Mouse (Mus musculus): Measurements from ENCODE around the gene Abca12.

Gene Abca12

DNA sequence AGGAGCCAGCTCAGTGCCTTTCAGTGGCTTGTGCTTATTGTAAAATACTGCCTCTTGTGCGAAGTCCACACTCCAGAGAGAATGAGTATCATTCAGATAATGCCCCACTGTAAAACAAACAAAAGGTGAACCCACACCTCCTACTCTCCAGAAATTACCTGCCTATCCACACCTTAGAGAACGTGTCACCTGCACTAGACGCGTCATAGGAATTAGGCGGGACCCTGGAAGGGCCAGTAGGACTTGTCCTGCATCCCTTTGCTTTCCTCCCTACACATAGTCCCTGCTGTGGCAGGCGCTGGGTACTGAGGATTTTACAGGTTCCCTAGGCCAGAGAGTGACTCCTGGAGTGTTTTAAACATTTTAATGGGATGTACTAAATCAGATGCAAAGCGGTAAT lies at the start of gene Abca12:
Gene Abca12 (minus strand): TSS at position 101 of the 400 bp plus-strand sequence.
- no peak for DNase-seq (ENCODE audit: low read depth)

DNA sequence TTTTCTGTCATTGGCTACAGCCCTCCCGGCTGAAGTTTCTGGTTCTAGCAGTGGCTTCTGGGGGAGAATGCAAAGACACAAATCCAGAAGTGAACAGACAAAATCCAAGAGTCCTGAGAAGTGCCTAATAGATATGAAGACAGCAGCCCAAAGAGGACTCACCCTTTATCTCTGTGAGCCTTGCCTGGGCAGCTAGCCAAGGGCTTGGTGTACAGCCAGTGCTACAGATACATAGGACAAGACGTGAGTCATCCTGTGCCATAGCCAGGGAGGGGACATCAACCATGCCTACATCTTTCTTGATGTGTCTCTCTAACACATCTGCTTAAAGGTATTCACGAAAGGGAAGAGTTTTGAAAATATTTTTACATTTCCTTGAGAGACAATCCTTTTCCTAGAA lies 43.3 kb upstream of the Abca12 start:
- DNase-seq (ENCODE audit: low read depth) = no peak

DNA sequence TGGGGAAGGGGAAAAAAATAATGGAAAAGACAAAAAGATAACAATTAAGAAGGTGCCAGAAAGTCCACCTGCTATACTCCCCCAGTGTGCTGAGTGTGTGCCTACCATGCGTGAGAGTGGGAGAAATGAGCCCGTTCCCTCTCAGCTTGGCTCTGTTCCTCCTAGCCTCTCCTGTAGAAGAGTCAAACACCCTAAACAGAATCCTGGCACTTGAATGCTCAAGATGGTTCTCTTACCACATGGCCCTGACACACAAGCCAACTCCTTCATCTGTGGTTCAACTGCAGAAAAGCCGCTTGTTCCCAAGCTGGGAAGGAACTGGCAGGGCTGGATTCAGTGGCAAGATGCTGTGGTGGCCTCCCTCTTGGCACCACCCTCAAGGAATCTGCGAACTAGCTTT lies 32.7 kb upstream of the Abca12 start:
- DNase-seq (ENCODE audit: low read depth) = no peak

DNA sequence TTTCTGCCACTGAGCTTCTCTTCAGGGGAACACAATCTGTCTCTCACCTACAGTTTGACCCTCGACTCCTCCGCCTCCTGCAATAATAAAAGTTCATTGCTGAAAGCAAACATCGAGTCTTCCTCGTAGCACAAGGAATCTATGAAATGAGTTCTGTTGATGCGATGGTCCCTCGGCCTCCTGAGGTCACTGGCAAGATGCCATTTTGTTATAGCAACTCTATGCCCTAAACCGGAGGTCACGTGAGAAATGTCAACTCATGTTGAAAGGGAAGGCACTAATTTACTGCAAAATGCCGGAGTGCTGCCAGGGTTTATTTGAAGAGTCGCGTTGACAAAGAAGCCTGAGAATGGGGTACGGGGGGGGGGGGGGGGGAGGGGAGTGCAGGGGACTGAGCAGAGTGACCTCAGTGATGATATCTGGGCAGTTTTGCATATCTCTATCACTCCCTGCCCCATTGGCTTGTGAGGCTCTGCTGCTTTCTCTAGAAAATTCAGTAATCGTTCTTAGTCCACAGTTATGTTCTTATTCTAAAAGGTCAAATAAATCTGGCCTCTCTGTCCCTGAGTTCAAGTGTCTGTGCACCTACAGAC lies 7.1 kb upstream of the Abca12 start:
- DNase-seq (ENCODE audit: low read depth) = no peak

DNA sequence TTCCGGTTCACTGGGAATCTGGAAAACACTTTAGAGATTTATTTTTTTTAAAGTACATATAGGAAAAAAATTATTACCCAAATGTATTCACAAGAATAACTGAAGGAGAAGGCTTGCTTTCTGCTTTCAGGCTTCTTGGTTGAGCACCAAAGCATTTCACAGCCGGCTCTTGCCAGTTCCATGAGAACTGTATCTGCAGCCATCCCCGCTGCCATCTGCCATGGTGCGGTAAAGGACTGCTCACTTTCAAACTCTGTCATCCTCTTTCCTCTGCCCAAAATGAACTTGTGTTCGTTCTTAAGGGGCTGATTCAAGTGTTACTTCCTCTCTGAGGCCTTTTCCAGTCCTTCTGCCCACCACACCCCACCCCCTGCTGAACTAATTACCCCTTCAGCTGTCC lies 3.8 kb upstream of the Abca12 start:
- no peak for DNase-seq (ENCODE audit: low read depth)

DNA sequence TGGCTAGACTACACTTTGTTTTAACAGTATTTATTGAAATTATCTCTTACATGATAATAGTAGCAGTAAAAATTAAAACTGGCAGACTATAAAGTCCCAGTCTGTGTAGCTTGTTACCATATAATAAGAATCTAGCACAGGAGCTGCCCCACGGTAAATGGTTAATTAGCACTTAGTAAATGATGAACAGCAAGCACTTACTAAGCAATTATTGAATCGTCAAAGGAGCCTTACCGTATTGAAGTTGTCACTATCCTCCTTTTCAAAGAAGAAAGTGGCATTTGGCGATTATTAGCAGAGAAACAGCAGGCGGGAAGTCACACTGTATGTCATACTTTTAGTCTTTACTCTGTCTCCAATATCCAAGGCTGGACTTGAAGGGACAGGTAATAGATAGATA lies 3.2 kb upstream of the Abca12 start:
- DNase-seq (ENCODE audit: low read depth) = no peak

DNA sequence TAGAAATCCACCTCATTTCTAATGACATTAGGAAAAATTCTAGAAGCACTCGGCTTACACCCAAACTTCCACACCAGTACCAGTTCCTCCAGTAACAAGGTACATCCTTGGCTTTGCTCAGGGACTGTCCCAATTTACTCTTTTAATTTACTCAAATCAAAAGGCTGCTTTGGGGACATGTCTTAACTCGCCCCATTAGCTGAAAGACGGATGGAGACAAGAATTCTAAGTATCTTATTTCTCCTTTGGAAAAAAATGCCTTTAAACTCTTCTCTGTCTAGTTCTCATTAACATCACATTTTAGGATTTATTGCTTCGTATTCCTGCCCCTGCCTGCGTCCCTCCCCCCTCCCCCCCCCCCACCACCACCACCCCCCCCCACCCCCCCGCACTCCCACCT lies 626 bp downstream of the Abca12 start:
- no peak for DNase-seq (ENCODE audit: low read depth)

DNA sequence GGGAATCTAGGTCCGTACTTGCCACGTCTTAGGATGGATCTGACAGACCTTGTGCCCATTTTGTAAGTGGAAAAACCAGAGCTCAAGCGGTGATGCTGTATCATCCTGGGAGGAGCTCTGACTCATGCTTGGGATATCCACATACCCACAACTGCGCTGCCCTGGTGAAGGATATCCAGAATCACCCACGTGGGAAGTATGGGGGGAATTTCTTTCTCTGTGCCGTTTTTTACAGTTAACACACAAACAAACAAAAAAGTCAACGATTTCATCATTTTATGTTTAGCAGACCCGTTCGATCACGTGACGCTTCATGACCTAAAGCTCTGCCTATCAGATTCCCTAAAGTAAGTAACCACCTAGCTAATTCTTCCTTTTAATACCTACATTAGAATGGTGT lies 1.6 kb downstream of the Abca12 start:
- DNase-seq (ENCODE audit: low read depth) = no peak

DNA sequence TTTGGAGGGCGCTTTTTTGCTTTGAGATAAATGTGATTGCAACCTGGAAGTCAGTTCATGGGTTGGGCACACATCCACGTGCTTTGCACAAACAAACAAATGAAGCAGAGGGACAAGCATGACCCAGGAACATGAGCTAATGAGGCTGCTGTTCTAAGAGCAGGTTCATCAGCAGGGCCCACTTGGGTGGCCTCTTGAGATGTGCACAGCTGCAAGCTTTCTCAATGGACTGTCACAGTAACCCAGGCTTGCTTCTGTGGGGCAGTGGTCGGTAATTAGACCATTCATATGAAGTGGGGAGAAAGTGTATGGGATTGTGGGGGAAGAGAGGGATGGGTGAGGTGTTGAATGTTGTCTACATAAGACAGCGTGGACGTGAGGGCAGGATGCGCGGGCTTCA lies 7.0 kb downstream of the Abca12 start:
- DNase-seq (ENCODE audit: low read depth) = no peak

DNA sequence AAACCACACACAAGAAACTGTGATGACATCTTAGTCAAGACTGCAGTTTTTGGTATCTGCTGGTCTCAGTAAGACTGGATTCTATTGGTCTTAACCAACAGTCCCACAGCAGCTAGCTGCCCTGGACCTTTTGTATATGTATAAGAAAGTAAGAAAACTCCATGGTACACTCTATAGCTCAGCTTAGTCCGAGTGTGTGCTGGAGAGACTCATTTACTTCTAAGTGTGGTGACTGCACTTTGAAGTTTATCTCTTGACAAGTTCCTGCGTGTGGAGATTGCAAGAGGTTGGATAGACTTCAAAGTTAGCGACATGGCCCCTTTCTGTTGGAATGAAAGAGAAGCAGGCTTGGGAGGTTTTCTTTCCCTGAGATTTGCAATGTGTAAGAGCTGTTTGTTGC lies 17.1 kb downstream of the Abca12 start:
- DNase-seq (ENCODE audit: low read depth) = no peak

DNA sequence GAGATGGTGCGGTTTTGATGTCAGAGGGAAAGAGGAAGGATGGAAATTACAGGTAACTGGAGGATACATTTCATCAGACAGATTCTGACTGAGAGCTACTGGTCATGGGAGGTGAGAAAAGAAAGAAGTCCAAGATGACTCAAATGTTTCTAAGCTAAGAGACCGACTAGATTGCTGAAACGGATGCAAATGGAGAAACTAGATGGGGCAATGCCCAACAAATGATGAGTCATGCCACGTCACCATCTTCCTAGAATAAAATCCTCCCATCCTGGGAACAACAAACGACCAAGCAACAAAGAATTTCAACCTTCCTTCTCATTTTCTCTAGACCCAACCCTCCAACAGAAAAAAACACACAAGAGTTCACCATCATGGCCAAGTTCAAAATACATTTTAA lies 18.6 kb downstream of the Abca12 start:
- no peak for DNase-seq (ENCODE audit: low read depth)

DNA sequence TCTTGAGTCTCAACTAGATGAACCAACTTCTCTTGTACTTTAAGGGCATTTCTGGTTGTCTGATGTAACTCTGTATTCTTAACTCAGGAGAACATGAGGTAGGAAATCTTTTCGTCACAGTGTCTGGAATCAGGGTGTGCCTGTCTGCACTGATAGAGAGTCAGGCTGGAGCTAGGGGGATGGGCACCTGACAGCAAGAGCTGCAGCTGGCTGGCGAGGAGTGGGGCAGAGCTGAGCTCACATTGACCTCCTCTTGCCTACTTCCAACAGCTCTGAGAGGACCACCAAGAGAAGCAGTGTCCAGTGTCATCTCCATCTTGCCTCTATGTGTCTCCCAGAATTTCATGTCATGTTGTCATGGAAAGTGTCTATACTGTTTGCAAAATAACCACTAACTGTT lies 20.5 kb downstream of the Abca12 start:
- DNase-seq (ENCODE audit: low read depth) = no peak

DNA sequence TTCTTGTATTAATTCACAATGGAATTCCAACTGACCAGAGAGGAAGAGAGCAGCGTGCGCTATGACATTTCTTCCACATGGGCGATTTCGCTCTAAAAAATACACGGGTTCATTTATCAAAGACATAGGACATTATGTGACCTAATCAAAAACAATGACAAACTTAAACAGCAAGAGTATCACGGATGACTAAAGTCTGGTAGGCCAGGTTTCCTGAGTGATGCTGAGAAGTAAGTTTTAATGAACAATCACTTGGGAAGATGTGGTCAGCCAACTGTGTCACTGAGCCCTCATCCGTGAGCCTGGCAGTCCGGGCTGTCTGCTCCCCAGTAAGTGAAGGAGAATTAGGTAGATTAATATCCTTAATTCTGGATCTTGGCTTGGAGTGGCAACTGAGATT lies 21.2 kb downstream of the Abca12 start:
- no peak for DNase-seq (ENCODE audit: low read depth)

DNA sequence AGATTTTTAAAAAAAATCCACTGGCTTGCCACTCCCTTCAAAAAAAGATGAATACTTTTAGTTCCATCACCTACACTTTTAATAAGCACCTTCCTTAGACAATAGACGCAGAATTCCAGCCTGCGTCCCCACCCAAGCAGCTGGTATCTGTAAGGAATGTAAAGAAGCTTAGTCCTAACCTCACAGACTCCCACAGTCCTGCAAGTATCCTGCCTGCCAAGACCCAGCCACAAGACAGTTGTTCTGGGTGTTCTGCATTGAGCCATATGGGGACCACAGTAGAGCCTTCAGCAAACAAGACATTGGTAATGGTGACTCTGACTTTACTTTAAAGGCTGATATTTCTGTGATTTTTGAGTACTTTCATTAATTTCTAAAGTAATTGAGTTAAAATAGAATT lies 22.2 kb downstream of the Abca12 start:
- DNase-seq (ENCODE audit: low read depth) = no peak

DNA sequence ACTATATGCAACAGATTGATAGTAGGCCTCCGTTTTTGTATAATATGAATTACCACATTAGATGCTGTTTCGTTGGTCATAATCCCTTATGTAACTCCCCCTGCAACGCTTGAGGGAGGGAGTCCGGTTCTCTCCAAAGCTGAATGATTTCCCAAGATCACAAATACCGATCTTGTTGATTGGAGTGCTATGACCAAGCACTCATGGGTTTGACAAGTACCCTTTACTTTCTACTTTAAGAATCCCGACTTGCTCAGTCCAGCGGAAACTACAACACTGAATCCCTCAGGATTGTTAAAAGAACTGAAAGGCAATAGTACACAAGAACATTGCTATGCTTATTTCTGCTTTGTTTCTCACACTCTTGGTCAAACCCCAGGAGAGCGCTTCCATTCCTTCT lies 28.1 kb downstream of the Abca12 start:
- no peak for DNase-seq (ENCODE audit: low read depth)

DNA sequence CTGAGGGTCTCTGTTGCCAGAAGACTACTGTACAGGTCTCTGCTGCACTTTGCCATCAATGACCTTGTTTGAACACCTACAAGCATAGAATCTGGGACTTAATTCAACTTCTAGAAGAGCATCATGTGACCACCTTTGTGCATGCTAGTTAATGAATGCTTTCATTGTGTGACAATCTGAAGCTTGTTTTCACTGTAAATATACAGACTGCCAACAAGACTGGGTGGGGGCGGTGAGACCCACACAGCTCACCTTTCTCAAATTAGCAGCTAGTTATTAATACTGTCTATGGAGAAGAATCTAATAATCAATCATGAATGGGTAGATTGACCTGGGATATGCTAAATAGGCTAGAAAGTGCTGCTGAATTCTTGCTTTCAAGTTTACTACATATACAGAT lies 30.6 kb downstream of the Abca12 start:
- no peak for DNase-seq (ENCODE audit: low read depth)

DNA sequence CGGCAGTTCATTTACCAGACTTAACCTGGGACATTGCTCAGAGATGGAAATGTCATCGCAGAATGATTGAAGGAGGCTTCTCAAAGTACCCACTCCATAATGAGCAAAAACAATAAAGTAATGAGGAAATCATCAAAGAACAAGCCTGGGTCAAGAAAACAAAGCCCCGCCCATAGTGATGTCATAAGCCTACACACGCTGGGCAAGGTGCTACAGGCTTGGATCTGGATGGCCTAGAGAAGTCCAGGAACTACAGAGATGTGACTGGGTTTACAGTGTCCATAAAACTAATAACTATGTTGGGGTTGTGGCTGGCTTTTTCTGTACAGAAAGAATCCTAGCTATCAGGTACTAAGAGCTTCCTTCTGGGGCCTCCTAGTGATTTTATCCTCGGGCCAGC lies 41.6 kb downstream of the Abca12 start:
- no peak for DNase-seq (ENCODE audit: low read depth)

DNA sequence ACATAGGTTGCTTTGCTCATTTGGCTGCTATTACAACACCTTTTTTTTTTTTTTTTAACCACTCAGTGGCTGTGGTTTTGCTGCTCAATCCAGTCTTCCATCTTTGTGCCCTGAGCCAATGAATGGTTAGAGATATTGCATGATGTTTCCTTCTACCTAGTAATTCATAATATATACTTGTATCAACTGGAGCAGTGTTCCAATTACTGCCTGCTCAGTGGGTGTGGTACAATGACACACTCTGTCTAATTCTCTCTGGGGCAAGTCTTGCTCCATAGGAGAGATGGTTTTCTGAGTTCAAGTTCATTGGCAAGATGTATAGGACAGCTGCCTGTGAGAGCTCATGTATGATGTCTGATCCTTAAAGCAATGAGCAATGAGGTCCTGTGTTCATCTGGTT lies 44.4 kb downstream of the Abca12 start:
- DNase-seq (ENCODE audit: low read depth) = no peak

DNA sequence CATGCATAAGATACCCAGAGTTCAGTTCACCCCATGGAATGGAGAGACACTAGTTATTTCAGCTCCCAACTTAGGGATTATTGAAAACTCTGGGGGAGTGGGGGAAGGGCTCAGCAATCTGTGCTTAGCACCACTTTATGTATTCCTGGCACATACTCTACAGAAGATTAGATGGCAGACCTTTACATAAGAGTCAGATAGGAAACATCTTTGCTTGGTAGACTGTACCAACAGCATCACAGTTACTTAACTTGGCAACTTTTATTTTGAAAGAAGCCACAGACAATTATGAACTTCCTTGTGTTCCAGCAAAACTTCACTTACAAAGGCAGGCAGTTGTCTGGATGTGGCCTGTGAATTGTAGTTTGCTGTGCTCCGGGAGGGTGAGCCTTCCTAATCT lies 46.9 kb downstream of the Abca12 start:
- DNase-seq (ENCODE audit: low read depth) = no peak

DNA sequence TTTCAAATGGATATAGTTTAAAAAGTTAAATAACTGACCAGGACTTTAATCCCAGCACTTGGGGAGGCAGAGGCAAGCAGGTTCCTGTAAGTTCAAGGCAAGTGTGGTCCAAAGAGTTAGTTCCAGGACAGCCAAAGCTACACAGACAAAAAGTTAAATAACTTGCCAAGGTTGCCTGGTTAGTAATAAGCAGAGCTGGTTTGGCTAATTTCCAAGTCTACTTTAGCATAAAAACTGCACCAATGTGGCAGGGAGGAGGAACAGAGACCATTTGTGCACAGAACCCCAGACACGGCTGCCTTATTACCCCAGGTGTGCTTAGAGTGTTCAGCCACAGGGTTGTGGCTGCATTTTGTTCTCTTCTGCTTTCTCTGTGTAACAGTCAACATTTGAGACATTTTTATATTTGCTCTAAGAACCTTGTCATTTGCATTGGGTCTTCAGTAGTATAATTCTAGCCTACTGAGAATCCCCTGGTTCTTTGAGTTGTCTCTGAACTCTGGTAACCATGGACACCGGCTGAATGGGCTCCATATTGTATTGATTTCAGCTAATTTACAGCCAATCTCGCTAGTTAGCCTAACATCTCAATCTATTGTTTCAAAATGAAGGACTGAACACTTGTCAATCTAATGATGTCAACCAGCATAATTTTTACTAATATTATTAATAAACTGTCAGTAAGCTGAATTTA lies 71.7 kb downstream of the Abca12 start:
- no peak for DNase-seq (ENCODE audit: low read depth)

DNA sequence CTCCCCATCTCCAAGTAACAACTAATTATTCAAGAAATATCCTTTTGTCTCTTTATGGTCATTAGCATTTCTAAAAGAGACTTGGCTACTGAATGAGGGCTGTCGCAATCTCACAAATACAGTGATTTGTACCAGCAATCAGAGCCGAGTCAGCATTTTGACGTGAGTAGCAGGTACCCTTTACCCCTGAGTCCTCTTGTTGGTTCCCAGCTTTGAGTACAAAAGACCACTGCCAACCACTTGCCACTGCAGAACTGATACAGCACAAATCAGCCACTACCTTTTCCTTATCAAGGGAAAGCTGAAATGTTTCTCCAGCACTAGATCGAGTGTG lies 72.5 kb downstream of the Abca12 start:
- no peak for DNase-seq (ENCODE audit: low read depth)

DNA sequence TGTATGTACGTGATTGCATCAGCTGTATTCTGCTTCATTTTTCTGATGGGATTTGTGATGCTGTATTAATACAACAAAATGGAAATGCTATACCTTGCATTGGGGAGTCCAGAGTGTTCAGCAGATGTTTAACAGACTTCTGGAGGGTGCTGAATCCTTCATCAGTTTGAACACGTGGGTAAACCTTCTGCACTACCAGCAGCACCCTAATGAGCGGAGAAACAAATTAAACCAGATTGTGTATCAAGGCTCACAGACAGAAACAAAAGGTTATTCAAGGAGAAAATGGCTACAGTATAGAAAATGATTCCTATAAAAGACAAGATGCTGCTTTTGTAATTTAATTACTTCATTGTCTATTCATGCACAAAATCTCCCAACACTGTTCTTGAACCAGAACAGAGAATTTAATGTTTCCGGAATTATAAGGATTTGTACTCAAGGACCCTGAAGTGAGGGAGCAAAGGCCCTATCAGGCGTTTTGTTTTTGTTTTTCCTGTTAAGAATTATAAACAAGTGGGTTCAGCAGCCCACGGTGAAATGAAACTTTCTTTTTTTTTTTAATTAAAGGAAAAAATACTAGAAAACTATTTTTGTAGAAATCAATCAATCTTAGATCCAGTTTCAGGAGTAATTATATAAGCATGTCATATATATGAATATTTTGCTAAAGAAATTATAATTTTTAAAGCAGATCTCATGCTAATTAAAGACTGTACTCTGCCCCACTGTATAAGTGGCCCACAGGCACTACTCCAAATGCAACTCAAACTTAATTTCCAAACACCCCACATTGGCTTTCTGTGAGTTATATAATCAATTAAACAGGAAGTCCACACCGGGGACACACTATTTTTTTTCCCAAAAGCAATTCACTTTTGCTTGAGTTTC lies 73.1 kb downstream of the Abca12 start:
- DNase-seq (ENCODE audit: low read depth) = no peak

DNA sequence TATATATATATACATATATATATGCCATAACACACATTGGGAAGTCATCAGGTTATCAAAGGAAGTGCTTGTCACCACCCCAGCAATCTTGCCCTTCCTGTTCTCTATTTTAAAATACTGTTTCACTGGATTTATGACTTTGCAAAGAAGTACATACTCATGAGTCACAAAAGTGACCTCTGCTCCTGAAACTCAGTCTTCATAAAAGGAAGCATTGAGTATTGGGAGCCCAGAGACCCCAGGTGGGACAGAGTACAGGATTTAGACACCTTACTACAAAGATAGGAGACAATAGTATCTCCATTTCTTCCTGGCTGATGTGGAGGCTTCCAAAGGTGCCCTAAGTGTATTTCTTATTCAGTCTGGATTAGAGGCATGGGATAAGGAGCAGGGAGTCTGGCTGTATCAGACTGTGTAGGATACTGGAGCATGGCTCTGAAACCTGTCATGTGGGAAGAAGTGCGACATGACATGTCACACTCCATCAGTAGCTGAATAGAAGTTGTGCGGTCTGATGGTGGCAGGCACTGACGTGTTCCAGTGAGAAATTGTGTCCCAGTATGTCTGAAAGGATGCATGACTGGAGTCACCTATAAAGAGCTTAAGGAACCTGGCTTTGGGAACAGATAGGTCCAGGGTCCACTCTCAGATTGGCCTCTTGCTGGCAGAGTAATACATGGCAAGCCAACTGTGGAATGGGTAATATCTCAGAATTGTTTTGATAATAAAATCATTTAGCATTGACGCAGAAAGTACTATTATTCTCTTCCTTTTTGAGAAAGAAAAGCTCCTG lies 76.0 kb downstream of the Abca12 start:
- no peak for DNase-seq (ENCODE audit: low read depth)

All from naive thymus-derived CD4-positive, alpha-beta T cell, adult 2 months (primary cell).